Mouse (Mus musculus): ENCODE results near the gene Nolc1. TPM values are rescaled to one million over a fixed set of nuclear protein-coding genes. Genes with fewer than 3 reads are reported as not detected.

Nolc1 gene
- polyA plus RNA-seq, 2 experiments: 64.1 to 73.5 TPM

DNA sequence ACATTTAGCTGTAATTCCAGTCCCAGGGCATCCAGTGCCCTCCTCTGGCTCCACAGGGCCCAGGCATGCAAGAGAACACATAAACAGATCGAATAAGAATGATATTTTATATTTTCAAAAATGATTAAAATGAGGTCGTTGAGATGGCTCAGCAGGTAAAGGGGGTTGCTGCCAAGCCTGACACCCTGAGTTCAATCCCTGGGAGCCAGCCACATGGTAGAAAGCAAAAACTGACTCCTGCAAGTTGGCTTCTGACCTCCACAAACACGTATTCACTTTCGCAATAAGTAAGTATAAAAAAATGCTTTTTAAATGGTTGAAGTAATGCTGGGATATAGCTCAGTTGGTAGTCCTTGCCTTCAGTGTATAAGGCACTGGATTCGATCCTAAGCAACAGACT, 35.1 kb downstream of the Nolc1 start:
- H3K9me3 ChIP-seq (ENCODE audit: control insufficient read depth, low read length): no peaks in the 10 kb centered on the region

DNA sequence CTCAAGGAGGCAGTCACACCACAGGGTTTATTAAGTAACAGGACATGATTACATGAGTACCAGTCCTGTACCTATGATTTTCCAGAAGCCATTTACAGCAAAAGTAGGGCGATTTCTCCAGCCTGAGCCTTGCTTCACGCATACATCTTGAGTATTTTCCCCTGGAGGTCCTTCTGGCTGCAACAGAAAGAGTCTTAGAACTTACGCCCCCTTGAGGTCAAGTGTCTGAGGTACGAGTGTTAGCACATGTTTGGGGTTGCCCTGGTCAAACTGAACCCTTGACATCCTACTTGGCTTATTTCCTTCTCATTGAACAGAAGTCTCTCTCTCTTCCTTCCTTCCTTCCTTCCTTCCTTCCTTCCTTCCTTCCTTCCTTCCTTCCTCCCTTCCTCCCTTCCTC, 39.0 kb downstream of the Nolc1 start:
- Histone ChIP-seq H3K4me3 (replicated peaks; ENCODE audit: low read length) (no peak overlapping the region), H3K9ac (ENCODE audit: low read depth, low read length, severe bottlenecking) (no peak overlapping the region), H3K27me3 (ENCODE audit: control insufficient read depth, insufficient read depth, low read length) (no peaks in the 10 kb centered on the region), H3K36me3 (ENCODE audit: control insufficient read depth, insufficient read depth, low read length) (no peaks in the 10 kb centered on the region), H3K27ac (replicated peaks; ENCODE audit: low read depth, low read length) (no peak overlapping the region), H3K9me3 (ENCODE audit: control insufficient read depth, low read length) (no peaks in the 10 kb centered on the region), H3K4me1 (ENCODE audit: control insufficient read depth, insufficient read depth, low read length) (no peaks in the 10 kb centered on the region), H3K4me2 (replicated peaks; ENCODE audit: low read depth, low read length, severe bottlenecking) (no peak overlapping the region)
- WGBS: 57% methylated on average over 4 of the region's 4 CpGs
- no peak for TF ChIP-seq POLR2A (IDR thresholded peaks at IDR 0.05; ENCODE audit: borderline replicate concordance, extremely low read depth, insufficient read depth, insufficient read length)
- ATAC-seq (ENCODE audit: low FRiP score, low read depth): no peak
- no peak for DNase-seq (ENCODE audit: low spot score)

More for the DNA sequence above, 35.1 kb downstream of the Nolc1 start:
- DNase-seq (ENCODE audit: low spot score) (no peak), ATAC-seq (ENCODE audit: low FRiP score, low read depth) (no peak)
- Histone ChIP-seq H3K27ac (replicated peaks; ENCODE audit: low read depth, low read length) (no peak overlapping the region), H3K4me2 (replicated peaks; ENCODE audit: low read depth, low read length, severe bottlenecking) (no peak overlapping the region), H3K4me1 (ENCODE audit: control insufficient read depth, insufficient read depth, low read length) (no peaks in the 10 kb centered on the region), H3K27me3 (ENCODE audit: control insufficient read depth, insufficient read depth, low read length) (no peaks in the 10 kb centered on the region), H3K36me3 (ENCODE audit: control insufficient read depth, insufficient read depth, low read length) (no peaks in the 10 kb centered on the region), H3K4me3 (replicated peaks; ENCODE audit: low read length) (no peak overlapping the region), H3K9ac (ENCODE audit: low read depth, low read length, severe bottlenecking) (no peak overlapping the region)
- WGBS: 86% methylated on average over 5 of the region's 5 CpGs
- no peak for TF ChIP-seq POLR2A (IDR thresholded peaks at IDR 0.05; ENCODE audit: borderline replicate concordance, extremely low read depth, insufficient read depth, insufficient read length)

DNA sequence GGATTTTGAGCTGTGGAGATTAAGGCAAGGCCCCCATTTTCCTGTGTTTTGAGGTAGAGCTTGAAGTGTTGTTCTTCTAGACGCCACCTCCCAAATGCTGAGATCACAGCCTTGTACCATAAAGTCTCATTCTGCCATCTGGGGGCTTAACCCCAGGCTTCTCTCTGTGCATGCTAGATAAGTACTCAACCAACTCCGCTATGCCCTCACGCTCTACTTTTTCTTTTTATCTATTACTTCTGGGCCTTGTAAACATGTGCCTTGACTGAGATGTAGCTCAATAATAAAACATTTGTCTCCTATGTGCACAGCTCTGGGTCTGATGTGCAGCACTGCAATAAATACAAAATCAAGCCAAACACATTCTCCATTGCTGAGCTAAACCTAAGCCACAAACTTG, 43.8 kb downstream of the Nolc1 start:
- TF ChIP-seq POLR2A (IDR thresholded peaks at IDR 0.05; ENCODE audit: borderline replicate concordance, extremely low read depth, insufficient read depth, insufficient read length): no peak
- H3K27ac ChIP-seq (replicated peaks; ENCODE audit: low read depth, low read length): no peak overlapping the region
- no peak overlapping the region for H3K4me2 ChIP-seq (replicated peaks; ENCODE audit: low read depth, low read length, severe bottlenecking)
- DNase-seq (ENCODE audit: low spot score) (no peak), ATAC-seq (ENCODE audit: low FRiP score, low read depth) (no peak)
- no peaks in the 10 kb centered on the region for H3K36me3 ChIP-seq (ENCODE audit: control insufficient read depth, insufficient read depth, low read length)
- H3K9ac ChIP-seq (ENCODE audit: low read depth, low read length, severe bottlenecking): no peak overlapping the region
- H3K4me1 ChIP-seq (ENCODE audit: control insufficient read depth, insufficient read depth, low read length): no peaks in the 10 kb centered on the region
- no peaks in the 10 kb centered on the region for H3K9me3 ChIP-seq (ENCODE audit: control insufficient read depth, low read length)
- H3K27me3 ChIP-seq (ENCODE audit: control insufficient read depth, insufficient read depth, low read length): no peaks in the 10 kb centered on the region
- WGBS: 82% methylated on average over 3 of the region's 3 CpGs
- no peak overlapping the region for H3K4me3 ChIP-seq (replicated peaks; ENCODE audit: low read length)

DNA sequence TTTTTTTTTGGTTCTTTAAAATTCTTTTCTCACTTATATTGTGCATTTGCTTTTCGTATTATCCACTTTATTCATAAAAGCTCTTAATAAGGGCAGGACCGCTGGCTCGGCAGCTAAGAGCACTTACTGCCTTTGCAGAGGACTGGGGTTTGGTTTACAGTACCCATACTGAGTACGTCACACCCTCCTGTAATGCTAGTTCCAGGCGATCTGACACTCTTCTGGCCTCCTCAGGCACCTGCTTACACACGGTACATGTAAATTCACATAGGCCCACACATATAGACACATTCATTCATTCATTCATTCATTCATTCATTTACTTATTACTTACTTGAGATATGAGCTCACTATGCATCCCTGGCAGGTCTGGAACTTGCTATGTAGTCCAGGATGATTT, 45.2 kb downstream of the Nolc1 start:
- H3K4me3 ChIP-seq (replicated peaks; ENCODE audit: low read length): no peak overlapping the region
- H3K27me3 ChIP-seq (ENCODE audit: control insufficient read depth, insufficient read depth, low read length): no peaks in the 10 kb centered on the region
- H3K9ac ChIP-seq (ENCODE audit: low read depth, low read length, severe bottlenecking): no peak overlapping the region
- no peaks in the 10 kb centered on the region for H3K4me1 ChIP-seq (ENCODE audit: control insufficient read depth, insufficient read depth, low read length)
- no peaks in the 10 kb centered on the region for H3K36me3 ChIP-seq (ENCODE audit: control insufficient read depth, insufficient read depth, low read length)
- ATAC-seq (ENCODE audit: low FRiP score, low read depth): no peak
- no peak for TF ChIP-seq POLR2A (IDR thresholded peaks at IDR 0.05; ENCODE audit: borderline replicate concordance, extremely low read depth, insufficient read depth, insufficient read length)
- H3K4me2 ChIP-seq (replicated peaks; ENCODE audit: low read depth, low read length, severe bottlenecking): no peak overlapping the region
- no peaks in the 10 kb centered on the region for H3K9me3 ChIP-seq (ENCODE audit: control insufficient read depth, low read length)
- no peak overlapping the region for H3K27ac ChIP-seq (replicated peaks; ENCODE audit: low read depth, low read length)
- 65% methylated on average over 6 of the region's 6 CpGs for WGBS
- DNase-seq (ENCODE audit: low spot score): no peak

DNA sequence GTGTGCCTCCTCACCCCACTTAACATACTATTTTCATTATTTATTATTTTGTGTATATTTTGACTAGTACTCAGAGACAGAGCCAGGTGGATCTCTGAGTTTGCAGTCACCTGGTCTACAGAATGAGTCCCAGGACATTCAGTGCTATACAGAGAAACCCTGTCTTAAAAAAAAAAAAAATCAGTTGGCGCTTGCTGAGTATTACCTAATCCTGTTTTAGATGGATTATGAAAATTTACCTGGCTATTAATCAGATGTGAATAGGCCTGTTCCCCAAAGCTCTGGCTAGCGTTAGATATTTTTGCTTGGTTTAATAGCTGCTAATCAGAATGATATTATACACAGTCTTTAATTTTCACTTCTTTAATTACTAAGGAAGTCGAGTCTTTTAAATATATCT, 48.2 kb downstream of the Nolc1 start:
- H3K36me3 ChIP-seq (ENCODE audit: control insufficient read depth, insufficient read depth, low read length): no peaks in the 10 kb centered on the region
- WGBS: 84% methylated on average over 3 of the region's 3 CpGs

DNA sequence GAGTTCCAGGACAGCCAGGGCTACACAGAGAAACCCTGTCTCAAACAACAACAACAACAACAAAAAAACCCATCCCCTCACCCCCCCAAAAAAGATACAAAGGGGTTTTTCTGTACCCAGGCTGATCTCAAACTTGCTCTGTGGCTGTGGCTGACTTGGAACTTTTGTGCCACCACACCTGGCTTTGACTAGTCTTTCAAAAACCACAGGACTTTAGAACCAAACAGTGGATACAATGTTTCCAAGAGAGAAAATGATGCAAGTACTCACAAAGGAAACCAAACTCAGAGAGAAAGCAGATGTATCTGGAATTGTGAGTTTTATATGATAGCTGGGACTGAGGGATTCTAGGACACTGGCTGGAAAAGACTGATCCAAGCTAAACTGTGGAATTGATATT, 49.0 kb downstream of the Nolc1 start:
- no peaks in the 10 kb centered on the region for H3K4me1 ChIP-seq (ENCODE audit: control insufficient read depth, insufficient read depth, low read length)
- ATAC-seq (ENCODE audit: low FRiP score, low read depth) (no peak), DNase-seq (ENCODE audit: low spot score) (no peak)
- no peak overlapping the region for H3K9ac ChIP-seq (ENCODE audit: low read depth, low read length, severe bottlenecking)
- H3K27me3 ChIP-seq (ENCODE audit: control insufficient read depth, insufficient read depth, low read length): no peaks in the 10 kb centered on the region
- H3K9me3 ChIP-seq (ENCODE audit: control insufficient read depth, low read length): no peaks in the 10 kb centered on the region
- no peaks in the 10 kb centered on the region for H3K36me3 ChIP-seq (ENCODE audit: control insufficient read depth, insufficient read depth, low read length)
- no peak overlapping the region for H3K4me2 ChIP-seq (replicated peaks; ENCODE audit: low read depth, low read length, severe bottlenecking)
- H3K27ac ChIP-seq (replicated peaks; ENCODE audit: low read depth, low read length): no peak overlapping the region
- H3K4me3 ChIP-seq (replicated peaks; ENCODE audit: low read length): no peak overlapping the region
- TF ChIP-seq POLR2A (IDR thresholded peaks at IDR 0.05; ENCODE audit: borderline replicate concordance, extremely low read depth, insufficient read depth, insufficient read length): no peak

More for the DNA sequence above, 48.2 kb downstream of the Nolc1 start:
- ATAC-seq (ENCODE audit: low FRiP score, low read depth) (no peak), DNase-seq (ENCODE audit: low spot score) (no peak)
- H3K4me3 ChIP-seq (replicated peaks; ENCODE audit: low read length): no peak overlapping the region
- H3K4me1 ChIP-seq (ENCODE audit: control insufficient read depth, insufficient read depth, low read length): no peaks in the 10 kb centered on the region
- no peak overlapping the region for H3K4me2 ChIP-seq (replicated peaks; ENCODE audit: low read depth, low read length, severe bottlenecking)
- no peak for TF ChIP-seq POLR2A (IDR thresholded peaks at IDR 0.05; ENCODE audit: borderline replicate concordance, extremely low read depth, insufficient read depth, insufficient read length)
- H3K9ac ChIP-seq (ENCODE audit: low read depth, low read length, severe bottlenecking): no peak overlapping the region
- H3K27me3 ChIP-seq (ENCODE audit: control insufficient read depth, insufficient read depth, low read length): no peaks in the 10 kb centered on the region
- H3K27ac ChIP-seq (replicated peaks; ENCODE audit: low read depth, low read length): no peak overlapping the region
- H3K9me3 ChIP-seq (ENCODE audit: control insufficient read depth, low read length): no peaks in the 10 kb centered on the region
